Comparison of ENCODE assay signal across 17 mouse cellular contexts in the genomic region with DNA sequence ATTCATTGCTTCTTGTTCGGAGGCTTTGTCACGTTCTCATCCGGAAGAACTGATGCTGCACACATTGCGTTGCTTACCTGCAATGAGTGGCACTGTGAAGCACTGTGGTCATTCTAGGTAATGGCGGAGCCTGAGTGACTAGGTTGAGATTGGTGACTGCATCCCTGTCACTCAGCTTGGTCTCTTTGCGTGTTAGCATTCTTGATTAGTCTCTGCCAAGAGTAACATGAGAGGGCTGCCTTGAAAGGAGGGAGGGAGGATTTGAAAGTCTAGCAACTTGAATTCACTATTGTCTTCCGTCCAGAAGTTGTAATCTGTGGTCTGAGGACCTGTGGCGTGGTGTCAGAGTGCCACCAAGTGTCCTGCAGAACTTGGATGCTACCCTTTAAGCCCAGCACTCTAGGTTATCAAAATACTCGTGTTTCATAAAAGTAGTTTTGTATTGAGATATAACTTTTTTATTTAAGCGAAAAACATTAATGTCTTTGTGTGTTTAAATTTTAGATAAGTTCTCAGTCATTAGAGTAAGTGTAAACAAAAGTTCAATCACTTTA.
DNase-seq lines count a peak whose midpoint lies in the region; ATAC-seq and TF ChIP-seq lines count a peak whose summit lies in the region.
"Had no signal": no experiment of that assay in that cellular context is flagged by ENCODE, and none has a peak within 500 bp of the region (broad histone marks: within the 10 kb centered on the region; RNA-seq: fewer than 3 reads in every experiment).

No protein-coding gene starts in this region.

- H3K4me2 ChIP-seq in kidney, embryonic 15.5 days, result no peak overlapping the region
- no peak overlapping the region for H3K4me2 ChIP-seq in heart, embryonic 15.5 days
- H3K4me2 ChIP-seq: midbrain, embryonic 11.5 days had no signal

- 80% methylated on average over 10 of the region's 10 CpGs for whole genome bisulfite sequencing in kidney, adult 2 months
- WGBS in kidney, embryonic 15.5 days, result 73% methylated on average over 10 of the region's 10 CpGs
- WGBS in heart, embryonic 15.5 days, result 50% methylated on average over 10 of the region's 10 CpGs

- TF ChIP-seq CTCF in kidney, adult 2 months (conservative IDR thresholded peaks at IDR 0.05; ENCODE audit: insufficient read depth, insufficient read length, low read depth, low read length), result peak; percentile 53

- no peaks in the 10 kb centered on the region for H3K36me3 ChIP-seq in kidney, adult 2 months (ENCODE audit: control insufficient read depth, insufficient read depth, low read length)
- no peaks in the 10 kb centered on the region; the same call in 1 of the 2 replicates for H3K36me3 ChIP-seq in kidney, embryonic 15.5 days
- no peaks in the 10 kb centered on the region for H3K36me3 ChIP-seq in heart, embryonic 15.5 days

- H3K9me3 ChIP-seq in kidney, embryonic 15.5 days (replicated peaks), result no peaks in the 10 kb centered on the region
- no peaks in the 10 kb centered on the region for H3K9me3 ChIP-seq in heart, embryonic 15.5 days (replicated peaks)
- H3K9me3 ChIP-seq: limb, embryonic 10.5 days had no signal

- no peak for TF ChIP-seq POLR2A in kidney, adult 2 months (IDR thresholded peaks at IDR 0.05; ENCODE audit: low read depth, low read length)

- peak; percentile 78 for DNase-seq in heart, adult 11 months
- DNase-seq in heart, postnatal 14 days, result no peak
- DNase-seq in kidney, adult 2 months, result no peak
- peak; percentile 23 for DNase-seq in 416B (ENCODE audit: low read depth)
- DNase-seq in right cerebral cortex, postnatal 14 days, result no peak
- DNase-seq: cerebellum, adult 9-10 months; gastrocnemius, postnatal 36 days; thymus, adult 2 months had no signal

- no peak for ATAC-seq in kidney, embryonic 15.5 days (replicated peaks; ENCODE audit: low FRiP score)
- no peak for ATAC-seq in heart, embryonic 15.5 days (replicated peaks; ENCODE audit: insufficient number of reproducible peaks, insufficient read depth, low FRiP score, low read depth)
- ATAC-seq: activated CD4-positive, CD25-positive, alpha-beta regulatory T cell, adult 4 months; Patski had no signal

- H3K27me3 ChIP-seq in kidney, adult 2 months (replicated peaks; ENCODE audit: control insufficient read depth, insufficient read depth, low read length), result no peaks in the 10 kb centered on the region
- no peaks in the 10 kb centered on the region for H3K27me3 ChIP-seq in kidney, embryonic 15.5 days
- no peaks in the 10 kb centered on the region for H3K27me3 ChIP-seq in heart, embryonic 15.5 days
- H3K27me3 ChIP-seq: Patski had no signal

- intact Hi-C loops in heart, postnatal 14 days (cut with DNase I), result no loop called here

- H3K4me3 ChIP-seq in kidney, adult 2 months (ENCODE audit: insufficient read depth, low read depth, low read length), result no peak overlapping the region
- no peak overlapping the region for H3K4me3 ChIP-seq in kidney, embryonic 15.5 days (replicated peaks)
- no peak overlapping the region for H3K4me3 ChIP-seq in heart, embryonic 15.5 days
- H3K4me3 ChIP-seq: limb, embryonic 10.5 days had no signal

- no peak overlapping the region for H3K9ac ChIP-seq in kidney, embryonic 15.5 days
- no peak overlapping the region for H3K9ac ChIP-seq in heart, embryonic 15.5 days
- H3K9ac ChIP-seq: liver, embryonic 14.5 days had no signal

- H3K27ac ChIP-seq in kidney, adult 2 months (ENCODE audit: insufficient read depth, low read depth, low read length), result no peak overlapping the region
- H3K27ac ChIP-seq in kidney, embryonic 15.5 days, result no peak overlapping the region
- peak overlapping the region; percentile 59 for H3K27ac ChIP-seq in heart, embryonic 15.5 days
- H3K27ac ChIP-seq: kidney, postnatal 0 days; limb, embryonic 10.5 days; liver, embryonic 14.5 days; macrophage had no signal

- peaks cover 4% of the 10 kb centered on the region; the same call in 1 of the 2 replicates for H3K4me1 ChIP-seq in kidney, adult 2 months (ENCODE audit: control insufficient read depth, insufficient read depth, low read length)
- peaks cover 16% of the 10 kb centered on the region for H3K4me1 ChIP-seq in kidney, embryonic 15.5 days
- H3K4me1 ChIP-seq in heart, embryonic 15.5 days (replicated peaks), result peaks cover 66% of the 10 kb centered on the region

Comparison
In these comparisons a context has a peak if more than half of its experiments do, and no peak if none do; other contexts are left out.
1. DNase-seq: peak in heart, adult 11 months (single experiment) and 416B (single experiment); none in heart, postnatal 14 days (0 of 2), kidney, adult 2 months (single experiment) and right cerebral cortex, postnatal 14 days (single experiment).